Mouse (Mus musculus): ENCODE measurements at regions not wholly inside any gene's neighbourhood (a gene's known extent, or its start where the extent isn't known, plus 50 kb on each side); places are given as distances from the start of the nearest gene placed in this dataset.
A peak's percentile ranks its signal among the peaks of the same experiment; 100 is the strongest.

GRCm38 (mm10) chr8:103879505-103879904 lies 221.9 kb upstream of the Cdh5 start:
- DNase-seq (ENCODE audit: low read depth, low spot score), result no peak

- no peak for DNase-seq (ENCODE audit: low read depth, low spot score)
Measured at GRCm38 (mm10) chr8:103880431-103881145, 220.8 kb upstream of the Cdh5 start.

GRCm38 (mm10) chr8:103881146-103881486 lies 220.3 kb upstream of the Cdh5 start:
- DNase-seq (ENCODE audit: low read depth, low spot score), result no peak

- DNase-seq (ENCODE audit: low read depth, low spot score), result no peak
Measured at GRCm38 (mm10) chr8:103884873-103885780, 216.3 kb upstream of the Cdh5 start.

- no peak for DNase-seq (ENCODE audit: low read depth, low spot score)
Measured at GRCm38 (mm10) chr8:103894589-103894988, 206.8 kb upstream of the Cdh5 start.

- DNase-seq (ENCODE audit: low read depth, low spot score), result no peak
Measured at GRCm38 (mm10) chr8:103895132-103895531, 206.3 kb upstream of the Cdh5 start.

- peak; percentile 43 for DNase-seq (ENCODE audit: low read depth, low spot score)
Measured at GRCm38 (mm10) chr8:103897463-103897862, 204.0 kb upstream of the Cdh5 start.

GRCm38 (mm10) chr8:103902516-103902915 lies 198.9 kb upstream of the Cdh5 start:
- no peak for DNase-seq (ENCODE audit: low read depth, low spot score)

GRCm38 (mm10) chr8:103903635-103904034 lies 197.8 kb upstream of the Cdh5 start:
- no peak for DNase-seq (ENCODE audit: low read depth, low spot score)

- no peak for DNase-seq (ENCODE audit: low read depth, low spot score)
Measured at GRCm38 (mm10) chr8:103907662-103908061, 193.8 kb upstream of the Cdh5 start.

- no peak for DNase-seq (ENCODE audit: low read depth, low spot score)
Measured at GRCm38 (mm10) chr8:103911287-103912015, 190.0 kb upstream of the Cdh5 start.

GRCm38 (mm10) chr8:103912983-103913926 lies 188.2 kb upstream of the Cdh5 start:
- no peak for DNase-seq (ENCODE audit: low read depth, low spot score)

GRCm38 (mm10) chr8:103913927-103914640 lies 187.3 kb upstream of the Cdh5 start:
- peak; percentile 52 for DNase-seq (ENCODE audit: low read depth, low spot score)

GRCm38 (mm10) chr8:103919324-103919723 lies 182.1 kb upstream of the Cdh5 start:
- DNase-seq (ENCODE audit: low read depth, low spot score), result no peak

- DNase-seq (ENCODE audit: low read depth, low spot score), result no peak
Measured at GRCm38 (mm10) chr8:103921621-103922020, 179.8 kb upstream of the Cdh5 start.

- DNase-seq (ENCODE audit: low read depth, low spot score), result no peak
Measured at GRCm38 (mm10) chr8:103922746-103923145, 178.7 kb upstream of the Cdh5 start.

GRCm38 (mm10) chr8:103932681-103933080 lies 168.7 kb upstream of the Cdh5 start:
- peak; percentile 26 for DNase-seq (ENCODE audit: low read depth, low spot score)

GRCm38 (mm10) chr8:103936491-103936890 lies 164.9 kb upstream of the Cdh5 start:
- DNase-seq (ENCODE audit: low read depth, low spot score), result no peak

- DNase-seq (ENCODE audit: low read depth, low spot score), result no peak
Measured at GRCm38 (mm10) chr8:103938283-103939230, 162.9 kb upstream of the Cdh5 start.

Data from forelimb bud, embryonic 11.5 days (tissue).